Mouse (Mus musculus) urinary bladder, postnatal 0 days (tissue): ENCODE measurements around the gene Olfr1382. TPM values are rescaled to one million over a fixed set of nuclear protein-coding genes. Genes with fewer than 3 reads are reported as not detected.

Experiments
- polyA plus RNA-seq: library from polyadenylated mRNA; unstranded; fragments of >200 nt; fragmentation: Nextera tagmentation; extraction: Ambion mirVana; gene quantifications from 2 replicates; pipeline ENCODE4 v1.2.1, GENCODE M21; 2015

Gene Olfr1382
- not detected in 2 replicates for polyA plus RNA-seq

GRCm38 (mm10) chr11:49527947-49528346 lies at the start of gene Olfr1382:
Gene Olfr1382, plus strand, starts transcription at chr11:49528247.

GRCm38 (mm10) chr11:49488770-49489169 lies 39.3 kb upstream of the Olfr1382 start, which contains the start of gene Olfr1385:
Gene Olfr1385, plus strand, starts transcription at chr11:49489070.

GRCm38 (mm10) chr11:49519348-49519747 lies 8.7 kb upstream of the Olfr1382 start, which contains the start of gene Olfr1383:
Gene Olfr1383, plus strand, starts transcription at chr11:49519648.

GRCm38 (mm10) chr11:49543149-49543548 lies 15.1 kb downstream of the Olfr1382 start, which contains the start of gene Olfr1381:
Gene Olfr1381, plus strand, starts transcription at chr11:49543449.

GRCm38 (mm10) chr11:49556578-49556977 lies 28.5 kb downstream of the Olfr1382 start, which contains the start of gene Olfr1380:
Gene Olfr1380, plus strand, starts transcription at chr11:49556878.

Other genes with a start within 250 kb of the Olfr1382 start
- not detected in 2 replicates for gene Olfr1393, start 249.9 kb upstream of the Olfr1382 start, polyA plus RNA-seq
- gene Olfr1392, start 243.0 kb upstream of the Olfr1382 start, polyA plus RNA-seq, result not detected in 2 replicates
- gene Olfr10, start 223.5 kb upstream of the Olfr1382 start, polyA plus RNA-seq, result not detected in 2 replicates
- not detected in 2 replicates for gene Olfr1391, start 205.5 kb upstream of the Olfr1382 start, polyA plus RNA-seq
- gene Olfr1390, start 193.1 kb upstream of the Olfr1382 start, polyA plus RNA-seq, result not detected in 2 replicates
- not detected in 2 replicates for gene Olfr1389, start 105.2 kb upstream of the Olfr1382 start, polyA plus RNA-seq
- not detected in 2 replicates for gene Olfr1388, start 91.6 kb upstream of the Olfr1382 start, polyA plus RNA-seq
- not detected in 2 replicates for gene Olfr1387, start 72.9 kb upstream of the Olfr1382 start, polyA plus RNA-seq
- gene Olfr1386, start 63.2 kb upstream of the Olfr1382 start, polyA plus RNA-seq, result not detected in 2 replicates
- gene Olfr1385, start 39.2 kb upstream of the Olfr1382 start, polyA plus RNA-seq, result not detected in 2 replicates
- gene Olfr1384, start 21.5 kb upstream of the Olfr1382 start, polyA plus RNA-seq, result not detected in 2 replicates
- gene Olfr1383, start 8.6 kb upstream of the Olfr1382 start, polyA plus RNA-seq, result not detected in 2 replicates
- gene Olfr1381, start 15.2 kb downstream of the Olfr1382 start, polyA plus RNA-seq, result not detected in 2 replicates
- not detected in 2 replicates for gene Olfr1380, start 28.6 kb downstream of the Olfr1382 start, polyA plus RNA-seq
- 1.0 and 1.1 TPM in 2 replicates for gene Flt4, start 81.0 kb downstream of the Olfr1382 start, polyA plus RNA-seq
- gene Scgb3a1, start 135.4 kb downstream of the Olfr1382 start, polyA plus RNA-seq, result 0.48 TPM in 1 of 2 replicates, not detected in the other
- 20.9 and 26.0 TPM in 2 replicates for gene Cnot6, start 184.5 kb downstream of the Olfr1382 start, polyA plus RNA-seq